Mouse (Mus musculus) intestine, embryonic 15.5 days (tissue): ENCODE measurements at regions not wholly inside any gene's neighbourhood (a gene's known extent, or its start where the extent isn't known, plus 50 kb on each side); places are given as distances from the start of the nearest gene placed in this dataset.
A peak's percentile ranks its signal among the peaks of the same experiment; 100 is the strongest.

Experiments
- ATAC-seq: fragments of 200-750 bp; cut with Nextera tagmentation; 2 replicates; pipeline ENCODE4 v1.8.0; 2017; ENCODE audit warnings: moderate TSS enrichment, moderate library complexity
- H3K27ac ChIP-seq: fragments of 300-500 bp; sonication (generic); 2 replicates; pipeline ENCODE4 v1.5.1; 2015; ENCODE audit warnings: mild to moderate bottlenecking, inconsistent platforms
- H3K27me3 ChIP-seq: fragments of 300-500 bp; sonication (generic); replicated peaks from 2 replicates; pipeline ENCODE4 v1.6.1; 2015; ENCODE audit warnings: inconsistent platforms
- H3K36me3 ChIP-seq: fragments of 300-500 bp; sonication (generic); 2 replicates; pipeline ENCODE4 v1.6.1; 2015; ENCODE audit warnings: inconsistent platforms
- H3K4me1 ChIP-seq: fragments of 300-500 bp; sonication (generic); replicated peaks from 2 replicates; pipeline ENCODE4 v1.6.1; 2015; ENCODE audit warnings: inconsistent platforms
- H3K4me2 ChIP-seq: fragments of 300-500 bp; sonication (generic); replicated peaks from 2 replicates; pipeline ENCODE4 v1.6.1; 2015; ENCODE audit warnings: mild to moderate bottlenecking, inconsistent platforms
- H3K4me3 ChIP-seq: fragments of 300-500 bp; sonication (generic); replicated peaks from 2 replicates; pipeline ENCODE4 v1.5.1; 2015; ENCODE audit warnings: inconsistent platforms
- H3K9ac ChIP-seq: fragments of 300-500 bp; sonication (generic); 2 replicates; pipeline ENCODE4 v1.6.1; 2015; ENCODE audit warnings: inconsistent platforms
- H3K9me3 ChIP-seq: fragments of 300-500 bp; sonication (generic); 2 replicates; pipeline ENCODE4 v1.6.1; 2016; ENCODE audit warnings: inconsistent platforms
- WGBS: fragments of 180-500 bp; shearing (Covaris S2); methylation state at CpG from one replicate; pipeline ENCODE4 v1.1.7; 2015; 5-methylcytosine and 5-hydroxymethylcytosine counted together

- ATAC-seq = no peak
- 69% methylated on average over 1 of the region's 1 CpGs for WGBS
- H3K4me3 ChIP-seq = no peak overlapping the region
Measured at GRCm38 (mm10) chr13:90233986-90234385, 144.6 kb upstream of the Xrcc4 start.

GRCm38 (mm10) chr13:90233561-90233960 is 144.2 kb upstream of the Xrcc4 start:
- Histone ChIP-seq H3K4me3 (no peak overlapping the region), H3K9me3 (no peaks in the 10 kb centered on the region), H3K27ac (no peak overlapping the region), H3K27me3 (no peaks in the 10 kb centered on the region), H3K36me3 (no peaks in the 10 kb centered on the region), H3K9ac (no peak overlapping the region), H3K4me2 (no peak overlapping the region), H3K4me1 (no peaks in the 10 kb centered on the region)
- WGBS = 84% methylated on average over 3 of the region's 3 CpGs
- no peak for ATAC-seq

More at GRCm38 (mm10) chr13:90233986-90234385, 144.6 kb upstream of the Xrcc4 start:
- no peaks in the 10 kb centered on the region for H3K4me1 ChIP-seq
- H3K4me2 ChIP-seq = no peak overlapping the region
- no peaks in the 10 kb centered on the region for H3K36me3 ChIP-seq
- H3K27ac ChIP-seq = no peak overlapping the region
- no peaks in the 10 kb centered on the region for H3K9me3 ChIP-seq
- no peaks in the 10 kb centered on the region for H3K27me3 ChIP-seq
- H3K9ac ChIP-seq = no peak overlapping the region

GRCm38 (mm10) chr13:90229106-90229505 is 139.7 kb upstream of the Xrcc4 start:
- ATAC-seq = peak; percentile 36; the same call in 1 of the 2 replicates
- WGBS = 74% methylated on average over 2 of the region's 2 CpGs
- no peaks in the 10 kb centered on the region for H3K4me1 ChIP-seq
- H3K36me3 ChIP-seq = no peaks in the 10 kb centered on the region
- H3K27ac ChIP-seq = no peak overlapping the region
- no peak overlapping the region for H3K4me2 ChIP-seq
- no peaks in the 10 kb centered on the region for H3K27me3 ChIP-seq
- no peak overlapping the region for H3K9ac ChIP-seq
- no peaks in the 10 kb centered on the region for H3K9me3 ChIP-seq
- no peak overlapping the region for H3K4me3 ChIP-seq

- H3K4me3 ChIP-seq = no peak overlapping the region
- H3K27ac ChIP-seq = no peak overlapping the region
- 85% methylated on average over 2 of the region's 2 CpGs for WGBS
- H3K36me3 ChIP-seq = no peaks in the 10 kb centered on the region
- no peak overlapping the region for H3K4me2 ChIP-seq
- no peak for ATAC-seq
- no peaks in the 10 kb centered on the region for H3K9me3 ChIP-seq
- no peaks in the 10 kb centered on the region for H3K4me1 ChIP-seq
- no peak overlapping the region for H3K9ac ChIP-seq
- H3K27me3 ChIP-seq = no peaks in the 10 kb centered on the region
Measured at GRCm38 (mm10) chr13:90226212-90226611, 136.8 kb upstream of the Xrcc4 start.

- H3K4me1 ChIP-seq = no peaks in the 10 kb centered on the region
- H3K9me3 ChIP-seq = no peaks in the 10 kb centered on the region
- H3K4me3 ChIP-seq = no peak overlapping the region
- no peak overlapping the region for H3K9ac ChIP-seq
- ATAC-seq = no peak
- H3K36me3 ChIP-seq = no peaks in the 10 kb centered on the region
- H3K27me3 ChIP-seq = no peaks in the 10 kb centered on the region
- no peak overlapping the region for H3K4me2 ChIP-seq
- no peak overlapping the region for H3K27ac ChIP-seq
Measured at GRCm38 (mm10) chr13:90212390-90212789, 123.0 kb upstream of the Xrcc4 start.

- Histone ChIP-seq H3K4me1 (no peaks in the 10 kb centered on the region), H3K27ac (no peak overlapping the region), H3K9me3 (no peaks in the 10 kb centered on the region), H3K27me3 (no peaks in the 10 kb centered on the region), H3K9ac (no peak overlapping the region), H3K4me3 (no peak overlapping the region), H3K36me3 (no peaks in the 10 kb centered on the region), H3K4me2 (no peak overlapping the region)
- ATAC-seq = no peak
Measured at GRCm38 (mm10) chr13:90207875-90208274, 118.5 kb upstream of the Xrcc4 start.
